Mouse (Mus musculus) spleen, adult 2 months (tissue): ENCODE results near the gene Retsat.

Source experiments
- CTCF ChIP-seq: fragments of 200-500 bp; IDR thresholded peaks from 2 replicates; pipeline ENCODE4 v1.5.1; 2011; ENCODE audit warnings: mild to moderate bottlenecking, inconsistent platforms; ENCODE audit not compliant: insufficient read depth, insufficient read length, insufficient replicate concordance; ENCODE audit errors: extremely low read depth
- POLR2A ChIP-seq: fragments of 200-500 bp; IDR thresholded peaks from 2 replicates; pipeline ENCODE4 v1.6.1; 2011; ENCODE audit warnings: low read depth, low read length, inconsistent platforms

DNA sequence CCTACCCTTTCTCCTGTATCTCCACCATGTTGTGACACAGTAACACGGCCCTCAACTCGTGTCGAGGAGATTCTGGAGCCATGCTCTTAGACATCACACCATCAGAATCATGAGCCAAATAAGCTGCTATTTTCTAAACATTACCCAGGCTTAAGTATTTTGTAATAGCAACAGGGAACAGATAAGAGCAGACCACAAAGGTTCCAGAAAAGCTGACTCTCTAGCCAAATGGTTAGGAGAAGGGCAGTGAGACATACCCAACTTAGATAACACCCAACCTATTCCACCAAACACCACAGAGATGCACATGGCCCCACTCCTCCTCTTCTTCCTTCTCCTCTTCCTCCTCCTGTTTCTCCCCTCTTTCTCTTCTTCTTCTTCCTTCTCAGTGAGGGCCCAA, 22.2 kb upstream of the Retsat start:
- TF ChIP-seq CTCF, result no peak
- no peak for TF ChIP-seq POLR2A
